Mouse (Mus musculus): Measurements from ENCODE around the gene Sult1b1.

DNA sequence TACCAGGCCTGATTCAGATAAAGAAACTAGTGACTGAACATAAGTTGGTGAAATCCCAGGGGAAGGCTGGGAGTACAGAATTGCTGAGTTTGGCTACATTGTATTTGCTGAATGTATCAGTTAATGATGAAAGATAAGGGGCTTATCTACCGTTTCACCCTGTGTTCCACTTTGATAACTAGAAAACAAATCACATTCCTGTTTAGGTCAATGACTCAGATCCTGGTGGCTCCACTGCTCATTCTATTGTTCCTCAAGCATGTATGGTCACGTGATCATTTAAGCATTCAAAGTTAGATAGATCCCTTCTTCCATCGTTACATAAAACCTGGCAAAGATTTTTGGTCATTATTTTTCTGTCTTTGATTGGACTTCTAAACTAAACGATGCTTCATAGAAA, 24.5 kb upstream of the Sult1b1 start:
- TF ChIP-seq CTCF (IDR thresholded peaks at IDR 0.05; ENCODE audit: borderline replicate concordance, insufficient read depth, low read depth, low read length) (no peak), POLR2A (IDR thresholded peaks at IDR 0.05; ENCODE audit: borderline replicate concordance, insufficient read depth, low read length) (no peak)
